Mouse (Mus musculus) frontal cortex, postnatal 14 days (tissue): ENCODE measurements around the gene Rnf227.

Experiments used
- DNase-seq, 2 experiments: peaks; one replicate each; pipeline ENCODE4 v3.0.0; 2022; ENCODE audit warnings: low spot score in 2 of 2

Rnf227 gene

DNA sequence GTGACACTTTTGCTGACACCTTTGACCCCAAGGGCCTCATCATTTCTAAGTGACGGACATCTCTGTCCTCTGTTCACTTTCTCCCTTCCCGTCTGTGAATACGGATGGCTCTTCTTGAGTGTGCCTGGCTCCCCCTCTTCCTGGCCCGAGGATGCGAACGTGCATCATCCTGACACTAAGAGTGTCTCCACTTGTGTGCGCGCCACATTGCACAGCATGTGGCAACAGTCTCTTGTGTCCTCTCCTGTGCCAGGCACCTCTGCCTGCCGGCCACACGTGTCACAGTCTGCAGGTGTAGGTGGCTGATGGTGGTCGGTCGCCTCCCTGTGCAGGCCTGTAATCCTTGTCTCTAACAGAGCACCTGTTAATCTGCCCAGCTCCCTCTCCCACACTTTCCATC is 31.3 kb downstream of the Rnf227 start:
- no peak for DNase-seq

DNA sequence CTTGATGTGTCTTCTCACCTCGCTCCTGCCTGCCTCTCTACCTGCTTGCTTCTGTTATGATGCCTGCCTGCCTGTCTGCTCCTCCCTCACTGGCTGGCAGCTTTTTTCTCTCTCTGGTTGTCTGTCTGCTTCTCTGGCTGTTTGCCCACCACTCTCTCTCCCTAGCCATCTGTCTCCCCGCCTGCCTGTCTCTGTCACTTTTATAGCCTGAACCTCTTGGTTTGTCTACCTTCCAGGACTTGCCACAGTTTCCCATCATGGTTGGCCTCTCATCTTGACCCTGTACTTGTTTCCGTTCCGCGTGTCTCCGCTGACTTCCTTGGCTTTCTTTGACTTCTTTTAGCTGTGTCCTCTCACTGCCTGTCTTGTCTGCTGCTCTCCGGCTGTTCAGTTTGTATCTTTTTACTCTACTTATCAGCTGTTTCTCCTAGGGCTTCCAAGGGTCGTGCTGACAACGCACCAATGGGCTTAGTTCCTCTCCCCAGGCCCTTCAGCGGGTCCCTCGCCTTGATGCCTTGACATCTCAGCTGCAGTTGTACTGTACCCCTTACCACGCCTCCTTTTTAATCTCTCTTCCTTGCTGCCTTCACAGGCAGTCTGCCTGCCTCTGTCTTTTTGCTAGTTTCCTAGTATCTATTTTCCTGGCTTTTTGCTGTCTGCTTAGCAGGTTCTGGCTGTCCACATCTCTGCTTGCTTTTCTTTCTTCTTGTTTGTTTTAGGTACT is 32.0 kb downstream of the Rnf227 start:
- peak; percentile 35 to 46 for DNase-seq

DNA sequence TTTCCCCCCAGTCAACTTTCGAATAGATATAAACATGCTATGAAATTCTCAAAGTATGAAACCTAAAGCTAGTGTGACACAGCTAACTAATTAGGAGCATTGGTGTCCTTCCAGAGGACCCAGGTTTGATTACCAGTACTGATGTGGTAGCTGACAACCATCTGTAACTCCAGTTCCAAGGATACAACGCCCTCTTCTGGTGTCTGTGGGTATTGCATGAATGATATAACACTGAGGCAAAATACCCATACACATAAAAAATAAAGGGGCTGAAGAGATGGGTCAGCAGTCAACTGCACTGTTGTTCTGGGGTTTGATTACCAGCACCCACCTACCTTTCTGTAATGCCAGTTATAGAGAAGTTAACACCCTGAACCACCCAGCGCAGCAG is 32.5 kb downstream of the Rnf227 start:
- DNase-seq = no peak

DNA sequence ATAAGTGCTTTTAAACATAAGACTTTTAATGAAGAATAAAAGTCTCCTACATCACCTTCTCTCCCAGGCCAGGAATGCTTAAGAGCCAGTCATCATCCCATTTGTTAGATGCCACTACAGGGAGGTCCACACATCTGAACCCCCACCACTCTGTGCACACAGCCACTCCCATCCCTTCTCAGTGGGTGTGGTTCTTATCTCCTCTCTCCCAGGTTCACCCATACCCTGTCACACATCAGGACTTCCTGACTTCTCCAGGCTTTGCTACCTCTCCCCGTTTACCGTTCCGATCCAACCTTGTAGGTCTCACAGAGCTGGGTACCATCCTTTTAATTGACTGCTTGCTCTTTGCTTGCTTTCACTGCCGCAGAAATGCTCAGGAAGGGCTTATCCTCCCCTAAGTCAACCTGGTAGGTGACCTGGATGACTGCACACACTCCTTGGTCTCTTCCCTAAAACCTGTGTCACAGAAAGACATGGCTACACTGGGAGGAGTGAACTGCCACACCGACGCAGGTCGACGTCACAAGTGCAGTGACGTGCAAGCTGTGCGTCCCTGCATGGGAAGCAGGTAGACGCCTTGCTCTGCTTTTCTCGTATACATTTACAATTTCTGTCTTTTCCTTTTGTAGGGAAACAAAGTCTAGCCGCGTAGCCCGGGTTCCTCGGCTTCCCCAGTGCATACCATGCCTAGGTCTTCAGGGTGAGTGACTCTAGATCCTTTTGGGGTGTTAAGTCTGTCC is 33.1 kb downstream of the Rnf227 start:
- no peak for DNase-seq

DNA sequence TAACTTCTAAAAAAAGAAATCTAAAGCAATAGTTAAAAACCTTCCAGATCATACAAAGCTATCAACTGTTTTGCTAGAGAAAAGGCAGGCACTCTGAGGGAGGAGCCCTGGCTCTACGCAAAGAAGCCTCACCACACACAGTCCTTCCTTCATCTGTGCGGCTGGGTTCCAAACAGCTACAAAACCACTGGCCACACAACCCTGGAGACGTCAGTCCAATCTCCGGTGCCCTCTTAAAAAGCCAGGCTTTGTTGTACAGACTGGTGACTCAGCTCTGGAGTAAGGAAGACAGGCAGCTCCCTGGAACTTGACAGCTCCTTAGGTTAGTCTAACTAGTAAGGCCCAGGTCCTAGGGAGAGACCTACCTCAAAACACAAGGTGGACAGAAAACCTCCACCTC is 35.4 kb downstream of the Rnf227 start:
- DNase-seq = no peak

DNA sequence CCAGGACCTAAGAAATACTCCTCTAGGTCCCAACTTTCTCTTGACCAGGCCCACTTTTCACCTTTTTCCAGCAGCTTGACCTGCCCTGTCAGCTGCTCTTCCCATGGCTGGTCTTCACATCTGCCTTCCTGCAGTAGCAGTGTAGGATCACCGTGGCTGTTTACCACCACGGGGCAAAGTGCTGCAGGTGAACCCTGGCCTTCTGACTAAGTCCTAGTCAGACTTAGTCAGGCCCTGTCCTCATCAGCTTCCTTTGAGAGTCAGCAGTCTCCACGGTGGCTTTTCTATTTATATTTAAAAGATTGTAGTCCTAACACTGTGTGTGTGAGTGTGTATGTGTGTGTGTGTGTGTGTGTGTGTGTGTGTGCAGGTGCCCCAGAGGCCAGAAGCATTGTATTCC is 37.5 kb downstream of the Rnf227 start:
- no peak for DNase-seq

DNA sequence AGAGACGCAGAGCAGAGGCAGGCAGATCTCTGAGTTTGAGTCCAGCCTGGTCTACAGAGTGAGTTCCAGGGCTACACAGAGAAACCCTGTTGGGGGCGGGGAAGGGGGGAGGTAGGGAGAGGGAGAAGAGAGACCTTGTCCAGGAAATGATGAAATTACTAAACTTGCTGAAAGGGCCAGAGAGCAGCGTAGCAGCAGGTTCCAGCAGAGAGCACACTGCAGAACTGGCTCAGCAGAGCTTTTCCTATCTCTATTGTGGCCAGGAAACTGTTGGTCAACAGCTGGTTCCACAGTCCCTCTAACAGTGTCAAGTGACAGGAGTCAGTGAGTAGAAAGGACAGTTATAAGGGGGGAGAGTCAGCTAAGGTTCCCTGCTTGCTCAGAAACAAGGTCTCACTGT is 39.3 kb downstream of the Rnf227 start:
- DNase-seq = no peak

DNA sequence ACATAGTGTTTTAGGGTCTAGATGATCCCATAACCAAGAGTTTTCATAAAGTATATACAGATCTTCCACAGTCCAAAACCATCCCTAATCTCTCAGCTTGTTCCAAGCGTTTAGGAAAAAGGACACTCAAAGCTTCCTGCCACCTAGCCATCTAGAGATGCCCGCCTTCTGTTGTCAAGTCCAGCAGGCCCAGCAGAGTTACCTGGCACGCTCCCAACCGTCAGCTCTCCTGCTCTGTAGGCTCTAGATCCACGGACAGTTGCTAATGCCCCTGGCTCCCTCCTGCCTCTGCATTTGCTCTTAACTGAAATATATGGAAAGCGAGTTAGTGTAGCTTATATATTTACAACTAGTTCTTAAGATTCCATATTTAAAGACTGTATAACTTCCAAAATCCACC is 41.1 kb downstream of the Rnf227 start:
- no peak for DNase-seq

DNA sequence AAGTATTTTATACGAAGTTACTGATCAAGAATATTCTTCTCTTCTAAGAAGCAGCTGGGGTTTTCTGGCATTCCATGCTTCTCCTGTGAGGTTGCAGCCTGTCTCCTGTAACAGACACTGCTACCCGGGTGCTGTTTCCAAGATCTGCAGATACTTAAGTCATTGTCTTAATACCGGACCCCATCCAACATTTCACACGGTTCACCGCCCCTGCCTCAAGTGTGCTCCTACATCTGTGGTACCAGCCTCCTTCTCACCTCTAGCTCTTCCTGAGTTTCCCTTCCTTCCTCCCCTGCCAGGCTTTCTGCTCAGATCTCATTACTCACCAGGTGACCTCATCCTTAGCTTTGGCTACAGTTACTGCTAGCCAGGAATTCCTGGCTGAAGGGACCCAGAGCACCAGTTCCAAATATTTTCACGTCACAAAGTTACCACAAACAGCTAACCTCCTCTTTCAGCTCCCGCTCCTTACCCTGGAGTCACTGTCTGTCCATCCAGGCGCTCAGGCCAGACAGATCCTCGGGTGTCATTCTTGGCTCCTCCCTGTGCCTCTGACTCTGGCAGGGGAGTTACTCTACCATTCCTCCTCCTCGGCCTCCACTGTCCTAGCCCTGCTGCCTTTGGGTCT is 42.3 kb downstream of the Rnf227 start:
- DNase-seq = no peak

DNA sequence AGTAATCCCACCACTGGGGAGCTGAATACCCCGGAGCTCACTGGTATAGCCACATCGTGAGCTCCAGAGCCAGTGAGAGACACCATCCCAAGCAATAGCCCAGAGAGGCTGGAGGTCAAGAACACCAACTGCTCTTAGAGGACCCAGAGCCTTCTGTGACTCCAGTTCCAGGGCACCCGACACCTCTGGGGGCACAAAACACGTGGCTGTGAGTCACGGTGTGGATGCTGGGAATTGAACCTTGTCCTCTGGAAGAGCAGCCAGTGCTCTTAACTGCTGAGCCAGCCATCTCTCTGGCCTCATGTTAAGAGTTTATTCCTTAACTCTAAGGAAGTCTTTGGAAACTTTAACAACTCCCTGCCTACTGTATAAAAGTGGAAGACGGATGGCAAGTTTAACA is 44.7 kb downstream of the Rnf227 start:
- no peak for DNase-seq

DNA sequence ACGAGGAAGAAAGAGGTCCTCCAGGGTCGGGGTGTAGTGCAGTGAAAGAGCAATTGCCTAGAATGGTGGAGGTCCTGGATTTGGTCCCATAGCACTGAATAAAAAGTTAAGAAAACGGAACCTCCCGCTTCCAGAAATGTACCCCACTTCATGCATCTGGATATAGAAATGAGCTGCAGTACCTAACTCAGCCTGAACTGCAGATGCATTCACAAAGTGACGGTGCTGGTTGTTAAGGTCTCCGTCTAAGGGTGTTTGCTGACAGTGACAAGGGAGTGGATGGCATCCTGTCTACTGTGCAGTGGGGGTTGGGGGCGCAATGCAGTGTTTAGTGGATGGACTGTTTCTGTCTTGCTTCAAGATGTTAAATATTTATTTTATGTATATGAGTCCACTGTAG is 46.5 kb downstream of the Rnf227 start:
- no peak for DNase-seq

DNA sequence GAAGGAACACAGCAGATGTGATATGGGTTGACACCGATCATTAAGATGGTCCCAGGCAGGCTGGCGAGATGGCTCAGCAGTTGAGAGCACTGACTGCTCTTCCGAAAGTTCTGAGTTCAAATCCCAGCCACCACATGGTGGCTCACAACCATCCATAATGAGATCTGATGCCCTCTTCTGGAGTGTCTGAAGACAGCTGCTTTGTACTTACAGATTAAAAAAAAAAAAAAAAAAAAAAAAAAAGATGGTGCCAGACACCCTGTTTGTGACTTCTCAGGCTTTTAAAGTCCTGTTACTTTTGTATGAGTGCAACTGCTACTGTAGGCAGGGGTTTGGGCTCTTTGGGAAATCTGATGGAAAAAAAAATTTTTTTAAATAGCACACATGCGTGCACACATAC is 48.4 kb downstream of the Rnf227 start:
- no peak for DNase-seq

DNA sequence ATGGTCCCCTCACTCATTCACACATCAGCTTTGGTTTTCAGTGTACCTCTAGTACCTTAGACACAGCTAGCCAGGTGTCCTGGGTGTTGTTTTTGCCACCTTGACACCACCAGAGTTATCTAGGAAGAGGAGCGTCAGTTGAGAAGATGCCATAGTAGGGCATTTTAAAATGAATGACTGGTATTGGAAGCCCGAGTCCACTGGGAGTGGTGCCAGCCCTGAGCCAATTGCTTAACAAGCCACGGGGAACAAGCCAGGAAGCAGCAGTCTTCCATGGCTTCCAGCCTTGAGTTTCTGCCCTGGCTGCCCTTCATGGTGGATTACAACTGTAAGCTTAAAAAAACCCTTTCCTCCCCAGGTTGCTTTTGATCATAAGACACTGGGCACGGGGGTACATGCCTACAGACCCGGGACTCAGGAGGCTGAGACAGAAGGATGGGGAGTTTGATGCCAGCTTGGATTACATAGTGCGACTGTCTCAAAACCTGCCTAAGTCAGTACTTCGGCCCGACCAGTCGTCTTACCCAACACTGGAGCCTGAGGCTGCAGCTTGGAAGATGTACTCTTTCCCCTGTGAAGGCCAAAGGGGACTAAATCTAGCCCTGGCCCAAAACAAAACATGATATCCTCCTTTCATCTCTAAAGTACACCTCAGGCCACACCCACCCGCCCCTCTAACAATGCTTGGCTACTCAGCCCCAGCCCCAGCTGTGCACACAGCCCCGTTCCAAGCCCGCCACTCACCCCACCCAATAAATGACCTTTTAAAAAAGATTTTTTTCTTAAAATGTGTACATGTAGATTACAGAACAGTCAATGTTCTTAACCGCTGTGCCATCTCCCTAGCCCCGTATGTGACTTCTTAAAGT is 49.5 kb downstream of the Rnf227 start:
- DNase-seq = peak; percentile 31 to 43

DNA sequence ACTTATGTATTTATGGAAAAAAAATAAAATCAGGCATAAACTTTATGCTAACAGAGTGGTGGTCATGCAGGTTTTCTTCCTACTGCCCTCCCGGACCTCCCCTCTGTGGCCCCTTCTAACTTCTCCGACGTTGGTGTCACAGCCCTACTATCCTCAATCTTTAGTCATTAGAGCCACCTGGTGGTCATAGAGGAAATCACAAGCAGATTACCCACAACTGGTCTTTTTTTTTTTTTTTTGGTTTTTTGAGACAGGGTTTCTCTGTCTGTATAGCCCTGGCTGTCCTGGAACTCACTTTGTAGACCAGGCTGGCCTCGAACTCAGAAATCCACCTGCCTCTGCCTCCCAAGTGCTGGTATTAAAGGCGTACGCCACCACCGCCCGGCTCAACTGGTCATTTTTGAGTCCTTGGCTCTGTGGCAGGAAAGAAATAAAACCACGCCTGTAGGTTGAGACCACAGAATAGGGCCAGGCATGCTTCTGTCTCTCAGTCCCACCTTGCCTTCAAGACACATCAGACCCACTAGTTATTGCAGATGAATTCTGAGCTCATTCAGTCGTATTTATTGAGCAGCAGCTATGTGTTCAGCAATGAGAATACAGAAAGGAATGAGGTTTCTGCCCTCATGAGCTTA is 50.3 kb downstream of the Rnf227 start:
- DNase-seq = peak in 1 of 2 experiments; percentile 54
